Mouse (Mus musculus) C2C12 (cell line): ENCODE results near the gene Atrip.

Experiments used
- CTCF ChIP-seq: IDR thresholded peaks from one replicate; pipeline ENCODE4 v1.5.1; 2011; ENCODE audit not compliant: control insufficient read depth, insufficient read depth, insufficient read length
- USF1 ChIP-seq: IDR thresholded peaks from one replicate; pipeline ENCODE4 v1.6.1; 2011; ENCODE audit warnings: low read depth, mild to moderate bottlenecking, control low read depth, moderate library complexity

DNA sequence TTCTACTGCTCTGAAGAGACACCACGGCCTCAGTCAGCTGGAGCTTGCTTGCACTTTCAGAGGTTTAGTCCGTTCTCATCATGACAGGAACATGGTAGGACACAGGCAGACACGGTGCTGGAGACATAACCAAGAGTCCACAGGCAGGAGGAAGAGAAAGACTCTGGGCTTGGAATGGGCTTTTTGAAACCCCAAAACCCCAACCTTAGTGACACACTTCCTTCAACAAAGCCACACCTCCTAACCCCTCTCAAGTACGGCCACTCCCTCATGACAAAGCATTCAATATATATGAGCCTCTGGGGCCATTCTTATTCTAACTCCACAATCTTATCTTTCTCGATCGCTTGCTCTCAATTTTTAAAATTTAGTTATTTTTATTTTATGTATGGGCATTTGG is 41.5 kb downstream of the Atrip start:
- TF ChIP-seq USF1 (no peak), CTCF (no peak)
